10 mouse cellular contexts compared by ENCODE assay signal in the genomic region with DNA sequence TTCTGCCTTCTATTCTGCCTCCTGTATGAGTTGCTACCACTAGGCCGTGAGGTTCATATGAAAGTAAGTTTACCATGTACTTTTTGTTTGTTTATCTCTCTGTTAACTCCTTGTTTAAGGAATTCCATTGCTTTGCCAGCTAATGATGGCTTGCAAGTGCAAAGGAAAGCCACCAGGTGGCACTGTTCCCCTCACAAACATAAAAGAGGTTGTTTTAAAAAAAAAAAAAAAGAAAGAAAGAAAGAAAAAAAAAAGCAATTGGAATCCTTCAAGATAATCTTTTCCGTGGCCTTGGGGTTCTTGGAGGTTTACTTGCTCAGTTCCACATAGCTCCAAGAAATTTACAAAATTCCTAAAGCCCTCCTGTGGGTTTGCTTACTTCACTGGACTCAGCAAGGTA. TPM values are rescaled to one million over a fixed set of nuclear protein-coding genes. Genes with fewer than 3 reads are reported as not detected.
A peak's percentile ranks its signal among the peaks of the same experiment; 100 is the strongest.
DNase-seq lines count a peak whose midpoint lies in the region; ATAC-seq and TF ChIP-seq lines count a peak whose summit lies in the region.
"Had no signal": no experiment of that assay in that cellular context is flagged by ENCODE, and none has a peak within 500 bp of the region (broad histone marks: within the 10 kb centered on the region; RNA-seq: fewer than 3 reads in every experiment).

No protein-coding gene starts in this region.

- DNase-seq in cerebellum, adult 2 months, result no peak
- no peak for DNase-seq in cerebellum, adult 9-10 months
- peak; percentile 40 for DNase-seq in left cerebral cortex, postnatal 4 days
- no peak for DNase-seq in left cerebral cortex, adult 11 months (ENCODE audit: low spot score)
- DNase-seq in Patski (ENCODE audit: low read depth, low spot score), result no peak
- peak; percentile 62 for DNase-seq in lung, postnatal 10 days
- no peak for DNase-seq in urinary bladder, postnatal 14 days (ENCODE audit: low spot score)
- DNase-seq in gastrocnemius, adult 18-20 months (ENCODE audit: low spot score), result no peak

- no peak overlapping the region for H3K4me3 ChIP-seq in cerebellum, adult 2 months (replicated peaks; ENCODE audit: insufficient read depth, low read depth, low read length)
- H3K4me3 ChIP-seq: erythroblast, embryonic 14.5 days; neural tube, embryonic 12.5 days had no signal

- WGBS in cerebellum, adult 2 months, result 2% methylated on average over 2 of the region's 2 CpGs

- H3K4me1 ChIP-seq in cerebellum, adult 2 months (ENCODE audit: control insufficient read depth, insufficient read depth, low read length), result no peaks in the 10 kb centered on the region
- H3K4me1 ChIP-seq: neural tube, embryonic 12.5 days had no signal

- no peak overlapping the region for H3K27ac ChIP-seq in cerebellum, adult 2 months (ENCODE audit: insufficient read depth, low read length)
- H3K27ac ChIP-seq: neural tube, embryonic 12.5 days had no signal

- CTCF ChIA-PET in Patski (lab: Charles Lee), result interaction anchor here (0.8 to 3.9 kb wide), 10 partner anchors 16 to 114 kb away, joined by 3 to 18 read pairs (median 4); partner anchors contain the start of genes Gm20458, Pigt and Sys1

- no peak for ATAC-seq in Patski

- intact Hi-C loops in left cerebral cortex, postnatal 4 days (cut with DNase I), result loop anchor here (5.0 to 10.0 kb wide), 2 partner anchors 40 to 118 kb away; partner anchors contain the start of gene Sys1

- TF ChIP-seq POLR2A in cerebellum, adult 2 months (IDR thresholded peaks at IDR 0.05; ENCODE audit: borderline replicate concordance, insufficient read depth, low read length), result no peak

- POLR2A ChIA-PET in Patski (lab: Charles Lee), result interaction anchor here (0.9 to 1.4 kb wide), 2 partner anchors 23 to 38 kb away, joined by 3 to 5 read pairs; partner anchors contain the start of gene Sys1

- H3K27me3 ChIP-seq in cerebellum, adult 2 months (ENCODE audit: control insufficient read depth, insufficient read depth, low read length), result no peaks in the 10 kb centered on the region
- no peaks in the 10 kb centered on the region for H3K27me3 ChIP-seq in Patski

- in situ Hi-C loops in Patski (cut with MboI; ENCODE audit: low pct_unique_long_range_greater_than_20kb), result loop anchor here (5.0 kb wide), 2 partner anchors 40 to 100 kb away; partner anchors contain the start of gene Sys1

- peak; percentile 60; the same call in 1 of the 2 replicates for TF ChIP-seq CTCF in cerebellum, adult 2 months (IDR thresholded peaks at IDR 0.05; ENCODE audit: borderline replicate concordance, insufficient read depth, low read depth, low read length)
- TF ChIP-seq CTCF in Patski (IDR thresholded peaks at IDR 0.05), result peak; percentile 40

RNA-seq across cellular contexts. Expression of gene Matn4, which starts 12.2 kb away (rescaled TPM):
- polyA plus RNA-seq in cerebellum, adult 2 months (2012; rRNA removed), result 5.5 and 5.9 TPM in 2 replicates
- 1 to 10 TPM; 9.6 to 9.8 TPM for total RNA-seq in left cerebral cortex, postnatal 4 days (2021)
- polyA plus RNA-seq in Patski (2021), result 0.10 TPM
- total RNA-seq in gastrocnemius, adult 18-20 months (2021), result under 1 TPM; 0.59 to 0.78 TPM
- polyA plus RNA-seq: erythroblast, embryonic 14.5 days had no signal

RNA-seq across cellular contexts. Expression of gene Rbpjl, which starts 14.3 kb away (rescaled TPM):
- 0.34 and 0.36 TPM in 2 replicates for polyA plus RNA-seq in cerebellum, adult 2 months (2012; rRNA removed)
- under 1 TPM; 0.24 to 0.40 TPM for total RNA-seq in left cerebral cortex, postnatal 4 days (2021)
- polyA plus RNA-seq in Patski (2021), result 0.06 TPM
- not detected for total RNA-seq in gastrocnemius, adult 18-20 months (2021)
- polyA plus RNA-seq: erythroblast, embryonic 14.5 days had no signal

RNA-seq across cellular contexts. Expression of gene Sdc4, which starts 26.5 kb away (rescaled TPM):
- polyA plus RNA-seq in cerebellum, adult 2 months (2012; rRNA removed), result 65.7 and 69.5 TPM in 2 replicates
- 10 to 100 TPM in 1 of 2 experiments, 1 to 10 TPM in 1; 9.6 to 12.6 TPM for total RNA-seq in left cerebral cortex, postnatal 4 days (2021)
- 672 TPM for polyA plus RNA-seq in Patski (2021)
- total RNA-seq in gastrocnemius, adult 18-20 months (2021), result 10 to 100 TPM; 62.6 to 77.3 TPM

RNA-seq across cellular contexts. Expression of gene Slpi, which starts 28.3 kb away (rescaled TPM):
- 0.80 TPM in 1 of 2 replicates, not detected in the other for polyA plus RNA-seq in cerebellum, adult 2 months (2012; rRNA removed)
- total RNA-seq in left cerebral cortex, postnatal 4 days (2021), result under 1 TPM in 1 of 2 experiments, not detected in 1; 0.94 TPM
- 149 TPM for polyA plus RNA-seq in Patski (2021)
- total RNA-seq in gastrocnemius, adult 18-20 months (2021), result under 1 TPM in 1 of 2 experiments, not detected in 1; 0.73 TPM
- polyA plus RNA-seq: erythroblast, embryonic 14.5 days; neural tube, embryonic 12.5 days had no signal

RNA-seq across cellular contexts. Expression of gene Sys1, which starts 39.6 kb away (rescaled TPM):
- polyA plus RNA-seq in cerebellum, adult 2 months (2012; rRNA removed), result 73.7 and 75.4 TPM in 2 replicates
- 10 to 100 TPM; 42.5 to 45.8 TPM for total RNA-seq in left cerebral cortex, postnatal 4 days (2021)
- 55.1 TPM for polyA plus RNA-seq in Patski (2021)
- total RNA-seq in gastrocnemius, adult 18-20 months (2021), result 10 to 100 TPM; 26.0 to 26.2 TPM

Comparison
In these comparisons a context has a peak if more than half of its experiments do, and no peak if none do; other contexts are left out.
1. DNase-seq: peak in left cerebral cortex, postnatal 4 days (single experiment) and lung, postnatal 10 days (single experiment); none in cerebellum, adult 2 months (0 of 2), cerebellum, adult 9-10 months (single experiment), left cerebral cortex, adult 11 months (single experiment), Patski (single experiment), urinary bladder, postnatal 14 days (single experiment) and gastrocnemius, adult 18-20 months (single experiment).
2. RNA of gene Matn4, which starts 12.2 kb away (total RNA-seq): 9.6 to 9.8 TPM in left cerebral cortex, postnatal 4 days; 0.59 to 0.78 TPM in gastrocnemius, adult 18-20 months; every median in the first group is over 4 times any median in the second.
3. RNA of gene Sdc4, which starts 26.5 kb away (total RNA-seq): 62.6 to 77.3 TPM in gastrocnemius, adult 18-20 months; 9.6 to 12.6 TPM in left cerebral cortex, postnatal 4 days; every median in the first group is over 4 times any median in the second.